Mouse (Mus musculus): ENCODE results near the gene H2al2b. TPM values are rescaled to one million over a fixed set of nuclear protein-coding genes. Genes with fewer than 3 reads are reported as not detected.
"Not testable (repeated sequence)": the region's sequence is repeated elsewhere in the genome, so short reads cannot be mapped to it uniquely, and the experiment has no call there.

The H2al2b gene
- total RNA-seq (2012; rRNA removed) = not detected in 2 replicates

GRCm38 (mm10) chrY:2720574-2720973, at the start of gene H2al2b:
H2al2b (minus strand) TSS chrY:2720674.
- H3K36me3 ChIP-seq (ENCODE audit: control insufficient read depth, insufficient read depth, low read length, poor library complexity, severe bottlenecking); H3K4me3 ChIP-seq (ENCODE audit: insufficient read depth in 1 of 2, low read depth in 1 of 2, low read length in 2 of 2, poor library complexity in 1 of 2, severe bottlenecking in 1 of 2); in situ Hi-C loops (cut with MboI; ENCODE audit: low sequenced_read_pairs in 2 of 2, unreplicated experiment in 2 of 2); H3K9ac ChIP-seq (ENCODE audit: insufficient read depth, low read depth, low read length, poor library complexity, severe bottlenecking); H3K4me1 ChIP-seq (ENCODE audit: control insufficient read depth in 2 of 2, insufficient read depth in 2 of 2, low read length in 2 of 2, poor library complexity in 1 of 2); H3K9me3 ChIP-seq (ENCODE audit: control insufficient read depth, insufficient read depth, low read depth, low read length); H3K27ac ChIP-seq (ENCODE audit: insufficient read depth, low read depth, low read length, poor library complexity, severe bottlenecking); DNase-seq (ENCODE audit: low read depth, low spot score): not testable (repeated sequence)

Other genes with a start within 250 kb of the H2al2b start
- not detected in 2 replicates for gene H2al2c, start 121.6 kb downstream of the H2al2b start, total RNA-seq (2012; rRNA removed)
- gene Sry, start 57.0 kb downstream of the H2al2b start, total RNA-seq (2012; rRNA removed) = not detected in 2 replicates
- not detected in 2 replicates for gene Gm4064, start 75.5 kb upstream of the H2al2b start, total RNA-seq (2012; rRNA removed)
- 0.18 TPM in 1 of 2 replicates, not detected in the other for gene Rbmy, start 110.0 kb upstream of the H2al2b start, total RNA-seq (2012; rRNA removed)
- not detected in 2 replicates for gene Gm10256, start 110.0 kb upstream of the H2al2b start, total RNA-seq (2012; rRNA removed)
- gene Gm10352, start 180.3 kb upstream of the H2al2b start, total RNA-seq (2012; rRNA removed) = 0.21 TPM in 1 of 2 replicates, not detected in the other
- gene Gm29289, start 211.9 kb upstream of the H2al2b start, total RNA-seq (2012; rRNA removed) = not detected in 2 replicates

All from ES-E14 (cell line).